Mouse (Mus musculus) intestine, postnatal 0 days (tissue): Measurements from ENCODE around the gene Pilra. TPM values are rescaled to one million over a fixed set of nuclear protein-coding genes. Genes with fewer than 3 reads are reported as not detected.

Source experiments
- ATAC-seq: fragments of 200-750 bp; cut with Nextera tagmentation; 2 replicates; pipeline ENCODE4 v1.8.0; 2017; ENCODE audit warnings: mild to moderate bottlenecking, moderate TSS enrichment, moderate library complexity
- H3K27ac ChIP-seq: fragments of 300-500 bp; sonication (generic); 2 replicates; pipeline ENCODE4 v1.5.1; 2014; ENCODE audit warnings: mild to moderate bottlenecking, low read depth, low read length, moderate library complexity
- H3K27me3 ChIP-seq: fragments of 300-500 bp; sonication (generic); replicated peaks from 2 replicates; pipeline ENCODE4 v1.6.1; 2014; ENCODE audit warnings: low read length, mixed read lengths; ENCODE audit not compliant: control insufficient read depth, insufficient read depth
- H3K36me3 ChIP-seq: fragments of 300-500 bp; sonication (generic); 2 replicates; pipeline ENCODE4 v1.6.1; 2014; ENCODE audit warnings: mild to moderate bottlenecking, moderate library complexity; ENCODE audit not compliant: control insufficient read depth, insufficient read depth
- H3K4me1 ChIP-seq: fragments of 300-500 bp; sonication (generic); replicated peaks from 2 replicates; pipeline ENCODE4 v1.6.1; 2014; ENCODE audit warnings: antibody characterized with exemption, low read length, mixed read lengths; ENCODE audit not compliant: control insufficient read depth, insufficient read depth
- H3K4me2 ChIP-seq: fragments of 300-500 bp; sonication (generic); replicated peaks from 2 replicates; pipeline ENCODE4 v1.6.1; 2014; ENCODE audit warnings: low read depth, mild to moderate bottlenecking, moderate library complexity
- H3K4me3 ChIP-seq: fragments of 300-500 bp; sonication (generic); 2 replicates; pipeline ENCODE4 v1.5.1; 2014; ENCODE audit warnings: low read depth, low read length
- H3K9ac ChIP-seq: fragments of 300-500 bp; sonication (generic); 2 replicates; pipeline ENCODE4 v1.6.1; 2014; ENCODE audit warnings: mild to moderate bottlenecking, low read depth, low read length
- H3K9me3 ChIP-seq: fragments of 300-500 bp; sonication (generic); 2 replicates; pipeline ENCODE4 v1.6.1; 2016; ENCODE audit warnings: mixed run types; ENCODE audit not compliant: control insufficient read depth
- CTCF ChIP-seq: sonication (generic); IDR thresholded peaks from 2 replicates; pipeline ENCODE4 v1.5.1; 2016; ENCODE audit warnings: low read depth, mild to moderate bottlenecking, control low read depth, antibody characterized with exemption, moderate library complexity
- WGBS: fragments of 180-500 bp; shearing (Covaris S2); extraction: QIAGEN DNeasy Blood & Tissue Kit; methylation state at CpG from one replicate; pipeline ENCODE4 v1.1.7; 2014; 5-methylcytosine and 5-hydroxymethylcytosine counted together
- polyA plus RNA-seq: library from polyadenylated mRNA; unstranded; fragments of >200 nt; fragmentation: Nextera tagmentation; extraction: Ambion mirVana; gene quantifications from 2 replicates; pipeline ENCODE4 v1.2.1, GENCODE M21; 2015

Gene Pilra
- polyA plus RNA-seq, 1 experiment from 2014 or later: 2.4 TPM

DNA sequence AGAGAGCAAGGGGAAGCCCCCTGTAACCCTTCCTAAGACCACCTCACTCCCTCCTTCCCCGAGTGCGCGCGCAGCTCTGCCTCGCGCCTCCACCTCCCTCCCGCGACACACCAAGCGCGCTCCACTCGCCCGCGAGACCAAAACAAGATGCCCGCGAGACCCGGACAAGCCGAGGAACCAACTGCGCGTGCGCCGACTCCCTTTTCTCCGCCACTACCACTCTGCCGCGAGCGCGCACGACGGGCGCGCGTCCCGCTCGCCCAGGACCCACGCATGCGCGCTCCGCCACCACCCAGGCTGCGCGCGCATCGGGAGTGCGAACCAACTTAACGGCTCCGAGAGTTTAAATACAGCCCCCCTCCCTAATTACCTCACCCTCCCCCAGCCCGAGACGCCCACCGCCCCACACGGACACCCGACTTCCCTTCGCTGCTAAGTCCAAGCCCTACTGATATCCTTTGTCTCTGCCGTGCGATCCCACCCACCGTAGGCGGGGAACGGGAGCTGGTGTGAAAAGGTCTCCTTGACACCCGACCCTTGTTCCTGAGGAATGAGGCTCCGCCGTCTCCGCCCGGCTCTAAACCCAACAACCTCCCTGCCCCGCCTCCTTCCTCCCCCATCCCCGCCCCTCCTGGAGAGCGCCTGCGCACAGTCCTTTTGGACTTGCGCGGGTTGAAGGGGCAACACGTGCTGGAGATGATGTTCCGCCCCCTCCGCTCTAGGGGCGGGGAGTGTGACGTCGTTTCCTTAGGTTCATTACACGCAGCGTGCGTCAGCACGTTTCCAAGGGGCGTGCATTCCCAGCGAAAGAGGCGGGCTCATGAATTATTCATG lies 49.8 kb downstream of the Pilra start:
- peak overlapping the region; percentile 97 for H3K27ac ChIP-seq
- H3K9me3 ChIP-seq: no peaks in the 10 kb centered on the region
- H3K27me3 ChIP-seq: no peaks in the 10 kb centered on the region
- peak overlapping the region; percentile 93 for H3K4me2 ChIP-seq
- TF ChIP-seq CTCF: no peak
- H3K9ac ChIP-seq: peak overlapping the region; percentile 66
- peak overlapping the region; percentile 72 for H3K4me3 ChIP-seq
- WGBS: under 1% methylated on average over 74 of the region's 79 CpGs
- H3K36me3 ChIP-seq: peaks cover 30% of the 10 kb centered on the region
- ATAC-seq: peak; percentile 84
- peaks cover 18% of the 10 kb centered on the region for H3K4me1 ChIP-seq

DNA sequence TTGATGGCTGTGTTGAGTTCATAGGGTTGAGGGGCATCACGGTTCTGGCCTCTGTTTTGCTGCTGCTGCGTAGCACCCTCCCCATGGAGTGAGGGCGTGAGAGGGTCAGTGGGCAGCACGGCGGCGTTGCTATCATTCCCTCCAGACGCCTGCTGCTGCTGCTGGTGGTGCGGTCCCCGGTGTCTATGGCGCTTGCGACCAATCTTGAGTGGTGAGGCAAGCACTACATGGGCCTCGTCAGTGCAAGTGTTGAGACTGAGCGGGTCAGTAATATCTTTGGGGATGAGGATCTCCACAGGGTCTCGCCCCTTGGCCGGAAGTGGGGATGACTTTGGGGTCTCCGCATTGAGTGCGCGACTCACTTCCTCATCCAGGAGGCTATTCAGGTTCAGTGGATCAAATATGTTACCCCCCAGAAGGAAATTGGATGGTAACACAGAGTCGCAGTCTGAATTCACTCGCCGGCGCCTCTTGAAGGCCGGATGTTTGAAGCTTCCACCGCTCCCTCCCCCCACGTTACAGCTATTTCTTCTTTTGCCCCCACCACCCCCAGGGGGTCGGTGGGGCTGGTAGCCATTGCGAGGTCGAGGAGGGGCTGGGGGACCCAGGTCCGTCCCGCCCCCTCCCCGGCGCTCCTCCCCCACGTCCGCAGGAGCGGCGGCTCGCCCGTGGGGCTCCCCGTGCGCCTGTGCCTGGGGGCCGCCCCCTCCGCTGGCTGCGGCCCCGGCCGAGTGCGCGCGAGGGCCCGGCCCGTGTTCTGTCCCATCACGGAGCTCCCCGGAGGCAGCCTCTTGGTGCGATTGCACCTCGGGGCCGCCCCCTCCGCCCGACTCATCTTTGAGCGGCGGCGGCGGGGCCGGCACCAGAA lies 50.7 kb downstream of the Pilra start:
- H3K9me3 ChIP-seq: no peaks in the 10 kb centered on the region
- no peaks in the 10 kb centered on the region for H3K27me3 ChIP-seq
- H3K4me1 ChIP-seq: peaks cover 18% of the 10 kb centered on the region
- WGBS: 3% methylated on average over 59 of the region's 62 CpGs
- peak overlapping the region; percentile 93 for H3K4me2 ChIP-seq
- H3K36me3 ChIP-seq: peaks cover 37% of the 10 kb centered on the region
- peak overlapping the region; percentile 72 for H3K4me3 ChIP-seq
- peak; percentile 11; the same call in 1 of the 2 replicates for ATAC-seq
- peak overlapping the region; percentile 66 for H3K9ac ChIP-seq
- peak overlapping the region; percentile 97 for H3K27ac ChIP-seq
- TF ChIP-seq CTCF: no peak

GRCm38 (mm10) chr5:137784546-137784945 lies 51.5 kb downstream of the Pilra start:
- Histone ChIP-seq H3K4me3 (peak overlapping the region; percentile 72), H3K4me1 (peaks cover 18% of the 10 kb centered on the region), H3K9me3 (no peaks in the 10 kb centered on the region), H3K27me3 (no peaks in the 10 kb centered on the region), H3K9ac (peak overlapping the region; percentile 66; the same call in 1 of the 2 replicates), H3K4me2 (peak overlapping the region; percentile 93), H3K36me3 (peaks cover 37% of the 10 kb centered on the region), H3K27ac (peak overlapping the region; percentile 97; the same call in 1 of the 2 replicates)
- no peak for ATAC-seq
- TF ChIP-seq CTCF: peak; percentile 11; the same call in 1 of the 2 replicates
- 47% methylated on average over 14 of the region's 14 CpGs for WGBS

DNA sequence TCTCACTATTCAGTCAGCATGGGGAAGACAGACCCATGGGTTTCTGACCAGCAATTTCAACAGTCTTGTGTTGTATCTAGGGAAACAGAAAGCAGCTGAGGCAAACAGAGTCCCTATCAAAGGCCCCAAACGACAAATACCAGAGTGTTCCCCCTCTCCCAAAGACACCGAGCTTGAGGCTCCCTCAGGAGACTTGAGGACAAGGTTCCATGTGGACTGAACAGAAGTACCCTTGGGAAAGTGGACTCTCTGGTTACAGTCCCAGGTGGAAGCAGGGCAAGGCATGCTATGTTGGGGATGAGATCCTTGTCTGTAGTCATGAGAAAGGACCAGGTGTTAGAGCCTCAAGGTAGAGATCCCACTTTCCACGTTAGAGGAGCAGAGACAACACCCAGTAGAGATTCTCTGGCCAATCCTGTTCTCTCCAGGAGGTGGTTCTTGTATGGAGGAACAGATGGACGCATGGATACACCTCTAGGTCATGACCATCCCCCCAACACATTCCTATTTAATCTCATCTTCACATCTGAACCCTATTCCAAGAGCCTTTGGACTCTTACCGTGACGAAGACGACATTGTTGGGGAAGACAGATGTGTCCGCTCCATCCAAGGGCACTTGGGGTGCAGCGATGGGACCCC lies 52.1 kb downstream of the Pilra start:
- Histone ChIP-seq H3K4me1 (peaks cover 18% of the 10 kb centered on the region), H3K27ac (peak overlapping the region; percentile 73; the same call in 1 of the 2 replicates), H3K9ac (peak overlapping the region; percentile 66), H3K4me2 (peak overlapping the region; percentile 93), H3K9me3 (no peaks in the 10 kb centered on the region), H3K4me3 (peak overlapping the region; percentile 72), H3K27me3 (no peaks in the 10 kb centered on the region), H3K36me3 (peaks cover 37% of the 10 kb centered on the region)
- WGBS: 37% methylated on average over 9 of the region's 9 CpGs
- ATAC-seq: no peak
- no peak for TF ChIP-seq CTCF

DNA sequence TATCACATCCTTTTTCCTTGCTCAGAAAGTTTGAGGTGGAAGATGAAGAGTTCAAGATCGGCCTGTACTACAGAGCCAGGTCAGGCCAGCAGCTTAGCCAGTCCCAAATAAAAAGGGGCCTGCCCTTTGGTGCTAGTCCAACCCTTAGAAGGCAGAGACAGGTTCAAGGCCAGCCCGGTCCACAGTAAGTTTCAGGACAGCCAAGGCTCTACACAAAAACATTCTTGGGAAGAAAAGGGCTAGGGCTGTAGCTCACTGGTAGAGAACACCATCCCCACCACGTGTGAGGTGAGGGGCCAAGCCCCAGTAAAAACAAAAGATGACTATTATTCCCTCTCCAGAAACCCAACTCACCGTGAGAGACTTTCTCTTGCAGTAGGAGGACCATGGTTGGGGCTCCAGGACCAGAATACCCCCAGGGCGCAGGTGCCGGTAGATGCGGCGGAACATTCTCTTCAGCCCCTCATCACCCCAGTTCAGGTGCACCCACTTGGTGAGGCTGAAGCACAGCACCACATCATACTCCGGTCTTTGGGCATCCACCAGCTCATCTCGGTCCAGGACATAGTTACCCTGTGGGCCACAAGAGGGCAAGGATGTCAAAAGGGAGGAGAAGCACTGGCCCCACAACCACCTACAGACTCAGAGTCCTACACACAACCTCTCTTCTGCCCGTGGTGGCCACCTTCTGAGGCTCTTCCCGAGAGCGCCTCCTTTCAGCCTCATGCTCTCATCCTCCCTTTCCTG lies 53.1 kb downstream of the Pilra start:
- Histone ChIP-seq H3K27ac (no peak overlapping the region), H3K27me3 (no peaks in the 10 kb centered on the region), H3K4me3 (no peak overlapping the region), H3K9me3 (no peaks in the 10 kb centered on the region), H3K4me1 (peaks cover 18% of the 10 kb centered on the region), H3K4me2 (peak overlapping the region; percentile 93), H3K36me3 (peaks cover 37% of the 10 kb centered on the region), H3K9ac (peak overlapping the region; percentile 66; the same call in 1 of the 2 replicates)
- WGBS: 80% methylated on average over 13 of the region's 13 CpGs
- ATAC-seq: no peak
- peak; percentile 11; the same call in 1 of the 2 replicates for TF ChIP-seq CTCF
